Mouse (Mus musculus) ovary, adult 18-20 months (tissue): Measurements from ENCODE around the gene Asgr1.
"Not testable (repeated sequence)": the region's sequence is repeated elsewhere in the genome, so short reads cannot be mapped to it uniquely, and the experiment has no call there.

ENCODE experiments used
- DNase-seq: peaks from one replicate; pipeline ENCODE4 v3.0.0; 2022; ENCODE audit warnings: low spot score, mixed read lengths

Gene Asgr1

DNA sequence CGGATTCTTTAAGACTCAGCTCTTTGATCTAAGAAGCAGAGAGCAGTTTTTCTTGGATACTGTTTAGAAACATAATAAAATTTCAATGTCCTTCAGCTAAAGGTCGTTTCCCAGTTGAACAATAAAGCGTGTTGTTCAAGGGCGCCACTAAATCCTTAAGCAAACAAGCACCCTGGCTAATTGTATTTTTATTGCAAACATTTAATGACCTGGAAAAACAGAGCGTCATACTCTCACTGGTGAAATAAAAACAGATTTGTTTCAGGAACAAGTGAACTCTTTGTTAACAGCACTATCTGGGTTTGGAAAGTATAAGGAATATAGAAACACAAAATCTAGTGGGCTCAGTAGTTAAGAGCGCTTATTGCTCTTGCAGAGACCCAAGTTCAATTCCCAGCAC is 16.2 kb downstream of the Asgr1 start:
- DNase-seq, result no peak

GRCm38 (mm10) chr11:70070603-70071002 is 16.7 kb downstream of the Asgr1 start:
- DNase-seq, result not testable (repeated sequence)

DNA sequence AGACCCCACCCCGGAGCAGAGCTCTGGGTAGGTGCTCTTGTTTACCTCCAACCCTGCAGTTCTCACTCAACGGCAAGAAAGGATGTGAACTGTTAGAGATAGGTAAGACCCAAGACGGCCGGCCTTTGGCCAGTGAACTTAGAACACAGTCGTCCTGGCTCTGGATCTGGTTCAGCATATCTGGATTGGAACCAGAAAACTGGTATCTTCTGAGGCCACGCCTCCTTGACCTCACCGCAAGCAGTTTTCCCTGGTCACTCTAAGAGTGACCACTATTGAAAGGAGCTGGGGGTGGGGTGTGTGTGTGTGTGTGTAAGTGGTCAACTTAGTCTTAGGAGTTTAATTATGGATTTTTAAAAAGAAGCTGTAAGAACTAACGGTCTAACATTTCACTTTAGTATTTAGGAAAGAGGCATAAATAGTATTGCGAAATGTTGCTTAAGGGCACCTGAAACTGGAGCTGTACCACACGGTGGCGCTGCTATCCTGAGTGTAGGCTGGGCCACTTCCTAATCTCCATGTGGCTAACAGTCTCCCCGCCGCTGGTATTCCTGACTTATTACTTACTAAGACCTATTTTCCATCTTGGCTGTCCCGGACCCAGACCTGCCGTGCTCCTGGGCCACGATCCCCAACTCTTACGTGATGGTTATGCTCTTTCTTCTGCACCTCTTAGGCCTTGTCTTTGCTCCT is 20.6 kb downstream of the Asgr1 start:
- peak; percentile 55 for DNase-seq

DNA sequence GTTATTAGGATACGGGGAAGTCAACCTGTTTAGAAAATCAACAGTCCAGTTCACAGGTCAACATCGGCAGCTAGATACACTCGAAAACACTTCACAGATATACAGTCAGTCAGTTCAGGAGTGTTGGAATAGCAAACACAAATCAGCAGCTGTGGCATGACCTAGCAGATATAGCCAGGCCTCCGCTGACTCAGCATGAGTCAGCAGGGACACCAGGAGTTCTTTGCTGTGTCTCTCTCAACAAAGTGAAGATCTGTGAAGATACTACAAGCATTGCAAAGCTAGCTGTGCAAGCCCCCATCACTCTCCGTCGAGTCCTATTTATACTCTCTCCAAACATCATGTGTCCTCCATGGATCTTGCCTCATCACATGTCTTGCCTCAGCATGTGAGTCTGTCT is 21.7 kb downstream of the Asgr1 start:
- no peak for DNase-seq

- DNase-seq, result peak; percentile 44
Measured at GRCm38 (mm10) chr11:70077441-70077840, 23.6 kb downstream of the Asgr1 start.

GRCm38 (mm10) chr11:70079175-70079574 is 25.3 kb downstream of the Asgr1 start:
- no peak for DNase-seq

DNA sequence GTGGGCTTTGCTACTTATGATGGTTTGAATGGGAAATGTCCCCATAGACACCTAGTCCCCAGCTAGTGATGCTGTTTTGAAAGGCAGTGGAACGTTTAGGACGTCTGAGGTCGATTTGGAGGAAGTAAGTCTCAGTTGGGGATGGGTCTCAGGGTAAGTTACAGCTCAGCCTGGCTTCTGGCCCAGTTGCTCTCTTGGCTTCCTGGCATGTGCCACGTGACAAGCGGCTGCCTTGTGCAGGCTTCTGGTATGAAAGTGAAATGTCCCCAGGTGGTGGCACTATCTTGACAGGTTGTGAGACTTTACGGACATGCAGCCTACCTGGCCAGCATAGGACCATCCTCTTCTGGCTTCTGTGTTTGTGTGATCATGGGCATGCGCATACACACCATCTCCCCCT is 26.0 kb downstream of the Asgr1 start:
- no peak for DNase-seq

GRCm38 (mm10) chr11:70080803-70081590 is 27.1 kb downstream of the Asgr1 start:
- no peak for DNase-seq

DNA sequence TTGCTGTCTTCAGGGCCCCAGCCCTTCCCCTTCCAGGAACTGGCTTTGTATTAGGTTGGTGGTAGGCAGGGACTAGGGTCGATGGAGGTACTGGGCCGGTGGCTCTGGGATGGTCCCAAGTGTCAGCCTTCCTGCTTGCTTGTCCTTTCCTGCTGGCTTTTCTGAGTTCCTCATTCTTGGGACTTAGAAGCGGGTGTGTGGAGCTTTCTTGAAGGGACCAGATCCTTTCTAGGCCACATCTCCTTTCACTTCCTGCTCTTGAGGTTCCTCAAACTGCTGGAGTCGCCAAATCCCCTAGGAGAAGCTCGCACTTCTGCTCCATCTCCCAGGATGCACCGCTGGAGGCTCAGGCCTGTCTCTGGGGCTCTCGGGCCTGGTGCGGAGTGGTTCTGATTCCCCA is 30.7 kb downstream of the Asgr1 start:
- no peak for DNase-seq

DNA sequence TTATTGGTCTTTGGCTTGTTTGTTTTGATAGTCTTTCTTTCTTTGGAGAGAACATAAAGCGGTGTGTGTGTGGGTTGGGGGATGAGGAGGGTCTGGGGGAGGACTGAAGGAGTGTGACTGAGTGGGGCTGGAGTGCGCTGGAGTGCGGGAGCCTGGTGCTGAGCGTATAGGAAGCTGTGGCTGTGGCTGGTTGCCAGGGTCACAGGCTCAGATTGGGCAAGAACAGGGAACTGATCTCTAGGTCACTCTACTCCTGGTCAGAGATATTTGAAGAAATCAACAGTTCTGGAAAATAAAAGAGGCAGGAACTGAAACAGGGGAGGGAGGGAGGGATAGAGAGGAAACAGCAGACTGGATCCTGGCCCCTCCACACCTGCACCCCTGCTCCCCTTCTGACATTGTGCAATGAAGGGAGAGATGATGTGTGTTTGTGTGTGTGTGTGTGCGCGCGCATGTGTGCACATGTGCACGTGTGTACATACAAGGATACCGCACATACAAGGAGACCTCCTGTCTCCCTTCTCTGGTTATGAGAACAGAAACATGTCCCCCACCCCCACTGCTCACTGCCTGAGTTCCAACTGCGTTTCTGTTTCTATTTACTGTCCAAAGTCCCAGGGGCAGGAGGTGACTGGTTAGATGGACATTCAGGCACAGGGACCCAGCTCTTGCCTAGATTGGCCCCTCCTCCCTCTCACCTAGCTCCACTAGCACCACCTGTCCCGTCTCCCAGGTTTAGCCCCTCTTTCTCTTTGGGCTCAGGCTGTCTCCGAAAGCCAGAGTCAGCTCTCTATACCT is 38.3 kb downstream of the Asgr1 start, which contains the start of gene Asgr2:
Gene Asgr2, plus strand, starts transcription at position 659 of the 798 bp plus-strand sequence.
- DNase-seq, result peak; percentile 71

- no peak for DNase-seq
Measured at GRCm38 (mm10) chr11:70097396-70097795, 43.5 kb downstream of the Asgr1 start.

- DNase-seq, result no peak
Measured at GRCm38 (mm10) chr11:70099102-70099501, 45.2 kb downstream of the Asgr1 start.

- DNase-seq, result no peak
Measured at GRCm38 (mm10) chr11:70099809-70100208, 45.9 kb downstream of the Asgr1 start.

DNA sequence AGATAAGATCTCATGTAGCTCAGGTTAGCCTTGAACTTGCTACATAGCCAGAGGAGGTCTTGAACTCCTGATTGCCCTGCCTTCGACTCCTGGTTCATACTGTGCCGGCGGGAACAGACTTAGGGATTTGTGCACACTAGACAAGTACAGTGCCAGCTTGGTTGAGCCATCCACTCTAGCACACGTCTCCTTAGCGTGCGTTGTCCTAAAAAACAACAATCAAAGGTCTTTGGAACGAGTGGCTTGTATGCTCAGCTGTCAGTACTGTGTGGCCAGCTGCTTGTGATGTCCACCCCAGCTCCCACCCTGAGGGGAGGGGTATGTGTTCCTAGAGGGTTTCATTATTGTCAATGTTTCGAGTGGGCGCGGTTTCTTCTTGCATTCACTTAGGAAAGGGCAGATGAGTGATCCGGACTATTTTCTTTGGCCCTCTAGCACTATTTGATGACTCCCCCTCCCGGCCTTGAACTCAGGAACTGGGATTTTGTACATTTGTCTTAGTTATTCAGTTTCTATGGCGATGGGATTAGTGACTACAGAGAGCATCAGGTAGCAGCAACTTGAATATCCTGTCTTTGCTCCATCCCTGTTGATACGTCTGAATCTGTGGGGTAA is 49.9 kb downstream of the Asgr1 start:
- no peak for DNase-seq

- no peak for DNase-seq
Measured at GRCm38 (mm10) chr11:70107085-70107484, 53.2 kb downstream of the Asgr1 start.
